Mouse (Mus musculus) embryonic facial prominence, embryonic 11.5 days (tissue): ENCODE measurements around the gene Zfp874a. TPM values are rescaled to one million over a fixed set of nuclear protein-coding genes. Genes with fewer than 3 reads are reported as not detected.
"Not testable (repeated sequence)": the region's sequence is repeated elsewhere in the genome, so short reads cannot be mapped to it uniquely, and the experiment has no call there.

Experiments
- ATAC-seq: fragments of 200-750 bp; cut with Nextera tagmentation; replicated peaks from 2 replicates; pipeline ENCODE4 v1.8.0; 2017; ENCODE audit warnings: low read depth; ENCODE audit not compliant: insufficient number of reproducible peaks, low FRiP score, low TSS enrichment
- DNase-seq: peaks from one replicate; pipeline ENCODE4 v3.0.0-alpha.2; 2015; ENCODE audit warnings: low spot score
- H3K27ac ChIP-seq: fragments of 300-500 bp; sonication (generic); replicated peaks from 2 replicates; pipeline ENCODE4 v1.5.1; 2014; ENCODE audit warnings: mild to moderate bottlenecking, low read depth, low read length, control low read depth
- H3K27me3 ChIP-seq: fragments of 300-500 bp; sonication (generic); 2 replicates; pipeline ENCODE4 v1.6.1; 2014; ENCODE audit warnings: mild to moderate bottlenecking, low read length, moderate library complexity, mixed read lengths; ENCODE audit not compliant: control insufficient read depth, insufficient read depth
- H3K36me3 ChIP-seq: fragments of 300-500 bp; sonication (generic); replicated peaks from 2 replicates; pipeline ENCODE4 v1.6.1; 2014; ENCODE audit warnings: low read depth, mild to moderate bottlenecking, low read length, moderate library complexity, mixed read lengths; ENCODE audit not compliant: control insufficient read depth, insufficient read depth
- H3K4me1 ChIP-seq: fragments of 300-500 bp; sonication (generic); 2 replicates; pipeline ENCODE4 v1.6.1; 2014; ENCODE audit warnings: low read length, mixed read lengths; ENCODE audit not compliant: control insufficient read depth, insufficient read depth
- H3K4me2 ChIP-seq: fragments of 300-500 bp; sonication (generic); 2 replicates; pipeline ENCODE4 v1.6.1; 2014; ENCODE audit warnings: low read depth, mild to moderate bottlenecking, control low read depth, low read length, moderate library complexity
- H3K4me3 ChIP-seq: fragments of 300-500 bp; sonication (generic); 2 replicates; pipeline ENCODE4 v1.5.1; 2014; ENCODE audit warnings: low read depth, low read length, control low read depth
- H3K9ac ChIP-seq: fragments of 300-500 bp; sonication (generic); replicated peaks from 2 replicates; pipeline ENCODE4 v1.6.1; 2014; ENCODE audit warnings: mild to moderate bottlenecking, control low read depth, low read length
- H3K9me3 ChIP-seq: fragments of 300-500 bp; sonication (generic); replicated peaks from 2 replicates; pipeline ENCODE4 v1.6.1; 2016; ENCODE audit warnings: mild to moderate bottlenecking, low read length, inconsistent platforms, mixed read lengths; ENCODE audit not compliant: control insufficient read depth
- WGBS: fragments of 180-500 bp; shearing (Covaris S2); extraction: QIAGEN DNeasy Blood & Tissue Kit; methylation state at CpG from one replicate; pipeline ENCODE4 v1.1.7; 2014; 5-methylcytosine and 5-hydroxymethylcytosine counted together
- polyA plus RNA-seq: library from polyadenylated mRNA; unstranded; fragments of >200 nt; fragmentation: Nextera tagmentation; extraction: Ambion mirVana; gene quantifications from 2 replicates; pipeline ENCODE4 v1.2.1, GENCODE M21; 2014

Gene Zfp874a
- polyA plus RNA-seq, 1 experiment from 2014 or later = 12.2 TPM

GRCm38 (mm10) chr13:67420558-67421206 lies 30.7 kb downstream of the Zfp874a start:
- Histone ChIP-seq H3K36me3 (no peaks in the 10 kb centered on the region), H3K27me3 (no peaks in the 10 kb centered on the region), H3K27ac (no peak overlapping the region), H3K4me1 (no peaks in the 10 kb centered on the region), H3K4me3 (peak overlapping the region; percentile 54), H3K4me2 (peak overlapping the region; percentile 70), H3K9me3 (no peaks in the 10 kb centered on the region), H3K9ac (peak overlapping the region; percentile 48)
- no peak for DNase-seq
- ATAC-seq = no peak
- WGBS = 32% methylated on average over 11 of the region's 11 CpGs

GRCm38 (mm10) chr13:67416811-67417210 lies 34.6 kb downstream of the Zfp874a start:
- Histone ChIP-seq H3K27me3 (no peaks in the 10 kb centered on the region), H3K27ac (no peak overlapping the region), H3K4me2 (no peak overlapping the region), H3K4me1 (no peaks in the 10 kb centered on the region), H3K36me3 (no peaks in the 10 kb centered on the region), H3K9me3 (no peaks in the 10 kb centered on the region), H3K9ac (no peak overlapping the region), H3K4me3 (no peak overlapping the region)
- no peak for DNase-seq
- WGBS = 88% methylated on average over 3 of the region's 3 CpGs
- ATAC-seq = no peak

- no peak overlapping the region for H3K4me3 ChIP-seq
- H3K4me2 ChIP-seq = no peak overlapping the region
- no peaks in the 10 kb centered on the region for H3K27me3 ChIP-seq
- H3K9ac ChIP-seq = no peak overlapping the region
- ATAC-seq (no peak), DNase-seq (no peak)
- no peaks in the 10 kb centered on the region for H3K4me1 ChIP-seq
- no peaks in the 10 kb centered on the region for H3K9me3 ChIP-seq
- H3K36me3 ChIP-seq = no peaks in the 10 kb centered on the region
- WGBS = 90% methylated on average over 6 of the region's 6 CpGs
- no peak overlapping the region for H3K27ac ChIP-seq
Measured at GRCm38 (mm10) chr13:67415759-67416158, 35.7 kb downstream of the Zfp874a start.

GRCm38 (mm10) chr13:67413634-67414033 lies 37.8 kb downstream of the Zfp874a start:
- not testable (repeated sequence) for H3K36me3 ChIP-seq, H3K9me3 ChIP-seq, H3K9ac ChIP-seq, DNase-seq, H3K27ac ChIP-seq, H3K27me3 ChIP-seq, H3K4me2 ChIP-seq, H3K4me3 ChIP-seq, H3K4me1 ChIP-seq, ATAC-seq
- WGBS = 79% methylated on average over 3 of the region's 3 CpGs

GRCm38 (mm10) chr13:67399183-67399903 lies 52.1 kb downstream of the Zfp874a start, which contains the start of gene Zfp429:
Zfp429 (minus strand) TSS chr13:67399819.
- not testable (repeated sequence) for H3K27me3 ChIP-seq, H3K9me3 ChIP-seq, H3K36me3 ChIP-seq, H3K4me1 ChIP-seq, H3K27ac ChIP-seq
- ATAC-seq (peak; percentile 93), DNase-seq (peak; percentile 81)
- Histone ChIP-seq H3K4me2 (peak within 1 kb of the TSS; percentile 58), H3K4me3 (peak within 1 kb of the TSS; percentile 52), H3K9ac (peak within 1 kb of the TSS; percentile 48)
- 2% methylated on average over 14 of the region's 16 CpGs for WGBS

- H3K36me3 ChIP-seq, H3K27me3 ChIP-seq, ATAC-seq, H3K4me3 ChIP-seq, DNase-seq, H3K9ac ChIP-seq, H3K4me1 ChIP-seq, H3K4me2 ChIP-seq, H3K9me3 ChIP-seq, H3K27ac ChIP-seq: not testable (repeated sequence)
- WGBS = 81% methylated on average over 3 of the region's 3 CpGs
Measured at GRCm38 (mm10) chr13:67376255-67376654, 75.2 kb downstream of the Zfp874a start.

- peak within 1 kb of the TSS; percentile 53 for H3K4me2 ChIP-seq
- not testable (repeated sequence) for H3K27me3 ChIP-seq, H3K9ac ChIP-seq, H3K4me1 ChIP-seq, H3K36me3 ChIP-seq, H3K9me3 ChIP-seq, H3K27ac ChIP-seq
- H3K4me3 ChIP-seq = peak within 1 kb of the TSS; percentile 33
- ATAC-seq (peak; percentile 92), DNase-seq (peak; percentile 83)
- 17% methylated on average over 14 of the region's 15 CpGs for WGBS
Measured at GRCm38 (mm10) chr13:67375050-67375911, 76.1 kb downstream of the Zfp874a start, which contains the start of the genes Gm28041 and Zfp456. Gm28041 (minus strand) TSS chr13:67375733. Zfp456 (minus strand) TSS chr13:67375810.
